In the genomic region with DNA sequence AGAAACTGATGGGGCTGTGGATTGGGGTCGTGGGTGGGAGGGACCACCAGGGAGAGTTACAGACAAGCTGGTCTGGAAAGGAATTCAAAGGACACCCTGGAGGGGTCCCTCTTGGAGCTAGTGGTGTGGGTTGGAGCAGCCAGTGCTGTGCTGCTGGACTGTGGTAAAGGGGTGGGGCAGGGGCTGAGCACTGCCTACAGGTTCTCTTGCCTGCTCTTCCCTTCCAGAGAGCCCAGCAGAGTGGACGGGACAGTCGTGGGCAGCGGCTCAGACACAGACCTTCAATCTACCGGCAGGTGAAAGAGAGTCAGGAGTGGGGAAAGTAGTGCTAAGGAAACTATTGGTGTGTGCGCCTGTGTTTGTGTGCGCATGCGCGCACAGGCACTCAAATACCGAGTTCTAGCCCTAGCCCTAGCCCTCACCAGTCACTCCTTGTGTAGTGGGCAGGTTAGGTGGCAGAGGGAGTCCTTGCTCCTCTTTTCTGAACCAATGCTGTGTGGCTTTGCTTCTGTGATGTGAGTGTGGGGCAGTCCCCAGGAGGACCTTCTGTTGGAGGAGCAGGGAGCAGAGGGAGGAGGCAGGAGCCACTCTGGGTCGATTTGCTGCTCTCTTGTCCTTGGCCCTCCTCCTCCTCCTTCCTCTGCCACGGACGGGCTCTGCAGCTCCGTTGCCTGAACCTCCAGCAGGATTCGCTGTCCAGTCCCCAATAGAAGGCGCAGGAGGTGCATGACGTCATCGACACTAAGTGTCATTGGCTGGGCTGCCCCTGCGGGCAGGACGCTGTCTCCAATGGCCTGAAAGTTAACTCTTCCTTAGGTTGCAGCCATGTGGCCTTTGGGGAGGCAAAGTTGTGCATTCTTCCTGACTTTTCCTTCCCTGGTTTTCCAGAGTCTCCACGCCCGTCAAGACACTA, we compare ENCODE assay signal across 8 mouse cellular contexts. TPM values are rescaled to one million over a fixed set of nuclear protein-coding genes. Genes with fewer than 3 reads are reported as not detected.
DNase-seq lines count a peak whose midpoint lies in the region; ATAC-seq and TF ChIP-seq lines count a peak whose summit lies in the region.

No protein-coding gene starts in this region.

- dilution Hi-C loops in CH12.LX (cut with MboI; ENCODE audit: extremely low pct_ligation_motif_present, extremely low pct_unique_long_range_greater_than_20kb, low sequenced_read_pairs) = no loop called here

- peak in 1 of 2 experiments; percentile 7; a peak in 1 of 4 replicates for TF ChIP-seq CTCF in CH12.LX (conservative IDR thresholded peaks at IDR 0.05 in 1 of 2, IDR thresholded peaks at IDR 0.05 in 1 of 2; ENCODE audit: low read depth in 2 of 2, low read length in 2 of 2)
- peak; percentile 59 for TF ChIP-seq CTCF in liver, embryonic 14.5 days (IDR thresholded peaks at IDR 0.05; ENCODE audit: low read depth)
- peak; percentile 72 for TF ChIP-seq CTCF in stomach, postnatal 0 days (IDR thresholded peaks at IDR 0.05; ENCODE audit: low read depth)

- H3K27ac ChIP-seq in CH12.LX (ENCODE audit: insufficient read depth, low read depth) = no peak overlapping the region
- H3K27ac ChIP-seq in forebrain, embryonic 10.5 days = peak overlapping the region; percentile 90
- H3K27ac ChIP-seq in heart, embryonic 15.5 days = peak overlapping the region; percentile 89
- peak overlapping the region; percentile 38 for H3K27ac ChIP-seq in liver, embryonic 14.5 days
- H3K27ac ChIP-seq in neural tube, embryonic 12.5 days = peak overlapping the region; percentile 86; the same call in 1 of the 2 replicates
- H3K27ac ChIP-seq in stomach, postnatal 0 days (replicated peaks) = peak overlapping the region; percentile 37

- in situ Hi-C loops in CH12.LX (cut with MboI; ENCODE audit: low pct_ligation_motif_present, low pct_unique_long_range_greater_than_20kb, low sequenced_read_pairs) = loop anchor here (25.0 kb wide), 1 partner anchor 530 kb away; a partner anchor contains a TSS

- H3K4me1 ChIP-seq in CH12.LX (ENCODE audit: control insufficient read depth in 1 of 2, insufficient read depth in 2 of 2) = peaks cover 12 to 25% of the 10 kb centered on the region in 2 experiments
- H3K4me1 ChIP-seq in forebrain, embryonic 10.5 days = peaks cover 68% of the 10 kb centered on the region
- peaks cover 63% of the 10 kb centered on the region for H3K4me1 ChIP-seq in heart, embryonic 15.5 days (replicated peaks)
- H3K4me1 ChIP-seq in liver, embryonic 14.5 days (replicated peaks; ENCODE audit: control insufficient read depth in 2 of 2, insufficient read depth in 2 of 2, low read length in 1 of 2) = peaks cover 0 to 5% of the 10 kb centered on the region in 2 experiments; a peak in 2 of 4 replicates
- H3K4me1 ChIP-seq in neural tube, embryonic 12.5 days = peaks cover 61% of the 10 kb centered on the region
- 0 out of 2 replicates have a peak, but pooled peaks cover 3% of the 10 kb centered on the region for H3K4me1 ChIP-seq in stomach, postnatal 0 days (replicated peaks; ENCODE audit: control insufficient read depth, insufficient read depth)

- H3K4me3 ChIP-seq in CH12.LX (replicated peaks in 1 of 3; ENCODE audit: low read depth in 2 of 3, low read length in 2 of 3, poor library complexity in 1 of 3) = peak overlapping the region in 1 of 3 experiments; percentile 11
- H3K4me3 ChIP-seq in forebrain, embryonic 10.5 days = peak overlapping the region; percentile 47
- H3K4me3 ChIP-seq in heart, embryonic 15.5 days = peak overlapping the region; percentile 42
- peak overlapping the region; percentile 37 to 38 for H3K4me3 ChIP-seq in liver, embryonic 14.5 days (ENCODE audit: insufficient read depth in 1 of 2, low read depth in 2 of 2, low read length in 2 of 2)
- peak overlapping the region; percentile 23; the same call in 1 of the 2 replicates for H3K4me3 ChIP-seq in neural tube, embryonic 12.5 days
- peak overlapping the region; percentile 20; the same call in 1 of the 2 replicates for H3K4me3 ChIP-seq in stomach, postnatal 0 days (ENCODE audit: low read depth, low read length)

- H3K36me3 ChIP-seq in CH12.LX (replicated peaks in 1 of 2; ENCODE audit: control insufficient read depth in 1 of 2, insufficient read depth in 1 of 2, low read length in 1 of 2) = no peaks in the 10 kb centered on the region
- no peaks in the 10 kb centered on the region for H3K36me3 ChIP-seq in forebrain, embryonic 10.5 days (replicated peaks)
- no peaks in the 10 kb centered on the region for H3K36me3 ChIP-seq in heart, embryonic 15.5 days
- H3K36me3 ChIP-seq in liver, embryonic 14.5 days (replicated peaks; ENCODE audit: control insufficient read depth, insufficient read depth, low read depth) = no peaks in the 10 kb centered on the region
- no peaks in the 10 kb centered on the region for H3K36me3 ChIP-seq in neural tube, embryonic 12.5 days
- no peaks in the 10 kb centered on the region for H3K36me3 ChIP-seq in stomach, postnatal 0 days (ENCODE audit: control insufficient read depth, insufficient read depth, low read length)

- H3K4me2 ChIP-seq in CH12.LX (ENCODE audit: insufficient read depth, low read depth, poor library complexity, severe bottlenecking) = peak overlapping the region; percentile 17; the same call in 1 of the 2 replicates
- H3K4me2 ChIP-seq in heart, embryonic 15.5 days = peak overlapping the region; percentile 61
- peak overlapping the region; percentile 55 for H3K4me2 ChIP-seq in liver, embryonic 14.5 days (ENCODE audit: low read depth)
- H3K4me2 ChIP-seq in neural tube, embryonic 12.5 days (replicated peaks) = peak overlapping the region; percentile 62
- peak overlapping the region; percentile 42 for H3K4me2 ChIP-seq in stomach, postnatal 0 days (replicated peaks; ENCODE audit: low read depth)

- TF ChIP-seq POLR2A in CH12.LX (IDR thresholded peaks at IDR 0.05; ENCODE audit: low read depth, low read length) = peak; percentile 74

- peak; percentile 88 for DNase-seq in CH12.LX (ENCODE audit: extremely low read depth)
- DNase-seq in c-Kit-positive CD71-negative TER-119-negative erythroid progenitor cells, embryonic 14.5 days (ENCODE audit: low read depth) = peak; percentile 78
- peak; percentile 93 for DNase-seq in forebrain, embryonic 10.5 days (ENCODE audit: extremely low spot score, low spot score)
- DNase-seq in kidney, postnatal 14 days = peak; percentile 96
- peak; percentile 79 to 82 (median 81) for DNase-seq in liver, embryonic 14.5 days (ENCODE audit: low read depth in 3 of 3, low spot score in 3 of 3)
- DNase-seq in stomach, postnatal 0 days (ENCODE audit: low spot score) = peak; percentile 90

- H3K79me2 ChIP-seq in CH12.LX (replicated peaks; ENCODE audit: control insufficient read depth, extremely low read depth, insufficient read depth, poor library complexity, severe bottlenecking) = no peaks in the 10 kb centered on the region

- ATAC-seq in heart, embryonic 15.5 days (replicated peaks; ENCODE audit: insufficient number of reproducible peaks, insufficient read depth, low FRiP score, low read depth) = peak; percentile 88
- ATAC-seq in liver, embryonic 14.5 days (ENCODE audit: insufficient read depth) = peak; percentile 95
- ATAC-seq in neural tube, embryonic 12.5 days (ENCODE audit: low FRiP score, low read depth) = peak; percentile 65
- peak; percentile 90 for ATAC-seq in stomach, postnatal 0 days (ENCODE audit: low FRiP score, low TSS enrichment)

- 10% methylated on average over 22 of the region's 22 CpGs for WGBS in forebrain, embryonic 10.5 days
- WGBS in heart, embryonic 15.5 days = 10% methylated on average over 20 of the region's 22 CpGs
- 13% methylated on average over 22 of the region's 22 CpGs for WGBS in liver, embryonic 14.5 days (ENCODE audit: insufficient replicate concordance)
- 12% methylated on average over 22 of the region's 22 CpGs for WGBS in neural tube, embryonic 12.5 days
- WGBS in stomach, postnatal 0 days = 16% methylated on average over 22 of the region's 22 CpGs

- no peaks in the 10 kb centered on the region for H3K9me3 ChIP-seq in CH12.LX (replicated peaks; ENCODE audit: low read length)
- no peaks in the 10 kb centered on the region for H3K9me3 ChIP-seq in forebrain, embryonic 10.5 days
- H3K9me3 ChIP-seq in heart, embryonic 15.5 days (replicated peaks) = no peaks in the 10 kb centered on the region
- no peaks in the 10 kb centered on the region for H3K9me3 ChIP-seq in liver, embryonic 14.5 days (ENCODE audit: control insufficient read depth, low read length)
- H3K9me3 ChIP-seq in neural tube, embryonic 12.5 days = no peaks in the 10 kb centered on the region
- no peaks in the 10 kb centered on the region for H3K9me3 ChIP-seq in stomach, postnatal 0 days (ENCODE audit: control insufficient read depth, low read length)

- H3K9ac ChIP-seq in CH12.LX (ENCODE audit: insufficient read depth, low read depth) = no peak overlapping the region
- peak overlapping the region; percentile 51 for H3K9ac ChIP-seq in heart, embryonic 15.5 days
- peak overlapping the region; percentile 11; the same call in 1 of the 2 replicates for H3K9ac ChIP-seq in liver, embryonic 14.5 days (replicated peaks)
- H3K9ac ChIP-seq in neural tube, embryonic 12.5 days = 0 out of 2 replicates have a peak overlapping the region, but pooled peaks have one; percentile 29
- H3K9ac ChIP-seq in stomach, postnatal 0 days (ENCODE audit: low read length) = peak overlapping the region; percentile 24; the same call in 1 of the 2 replicates

- no peak for TF ChIP-seq EP300 in CH12.LX (IDR thresholded peaks at IDR 0.05; ENCODE audit: low read length)
- TF ChIP-seq EP300 in liver, embryonic 14.5 days (IDR thresholded peaks at IDR 0.05; ENCODE audit: low read depth) = no peak
- no peak for TF ChIP-seq EP300 in stomach, postnatal 0 days (optimal IDR thresholded peaks at IDR 0.05)

- no peak for TF ChIP-seq RAD21 in CH12.LX (IDR thresholded peaks at IDR 0.05; ENCODE audit: low read depth, low read length)

- H3K27me3 ChIP-seq in CH12.LX (replicated peaks) = peaks cover 14% of the 10 kb centered on the region
- peaks cover 72% of the 10 kb centered on the region for H3K27me3 ChIP-seq in forebrain, embryonic 10.5 days (ENCODE audit: poor library complexity, severe bottlenecking)
- H3K27me3 ChIP-seq in heart, embryonic 15.5 days = peaks cover 28% of the 10 kb centered on the region
- peaks cover 30% of the 10 kb centered on the region for H3K27me3 ChIP-seq in liver, embryonic 14.5 days (ENCODE audit: control insufficient read depth, insufficient read depth, low read length)
- H3K27me3 ChIP-seq in neural tube, embryonic 12.5 days (replicated peaks) = peaks cover 32% of the 10 kb centered on the region
- no peaks in the 10 kb centered on the region for H3K27me3 ChIP-seq in stomach, postnatal 0 days (ENCODE audit: control insufficient read depth, insufficient read depth, low read length)

RNA-seq across cellular contexts. Expression of a gene that starts 3.5 kb away (rescaled TPM):
- total RNA-seq in CH12.LX (2012; rRNA removed) = not detected in 2 replicates
- total RNA-seq in CH12.LX (2014; rRNA removed) = not detected in 2 replicates
- 0.11 TPM in 1 of 2 replicates, not detected in the other for polyA plus RNA-seq in CH12.LX (2012; ENCODE audit: insufficient read length, low read depth)
- 2.5 and 2.9 TPM in 2 replicates for polyA plus RNA-seq in forebrain, embryonic 10.5 days (2016; fragmentation: Nextera tagmentation; extraction: Ambion mirVana)
- polyA plus RNA-seq in heart, embryonic 15.5 days (2015; fragmentation: Nextera tagmentation; extraction: Ambion mirVana) = 9.1 and 11.6 TPM in 2 replicates
- polyA plus RNA-seq in liver, embryonic 14.5 days (2012; rRNA removed) = 0.41 and 0.64 TPM in 2 replicates
- 0.44 and 0.81 TPM in 2 replicates for polyA plus RNA-seq in liver, embryonic 14.5 days (2014; fragmentation: Nextera tagmentation; extraction: Ambion mirVana)
- polyA plus RNA-seq in neural tube, embryonic 12.5 days (2016; fragmentation: Nextera tagmentation; extraction: Ambion mirVana) = 6.7 and 6.9 TPM in 2 replicates
- polyA plus RNA-seq in stomach, postnatal 0 days (2015; fragmentation: Nextera tagmentation; extraction: Ambion mirVana) = 22.1 and 22.2 TPM in 2 replicates

RNA-seq across cellular contexts. Expression of a gene that starts 4.2 kb away (rescaled TPM):
- not detected in 2 replicates for total RNA-seq in CH12.LX (2012; rRNA removed)
- total RNA-seq in CH12.LX (2014; rRNA removed) = not detected in 2 replicates
- not detected in 2 replicates for polyA plus RNA-seq in CH12.LX (2012; ENCODE audit: insufficient read length, low read depth)
- polyA plus RNA-seq in forebrain, embryonic 10.5 days (2016; fragmentation: Nextera tagmentation; extraction: Ambion mirVana) = 0.62 and 1.1 TPM in 2 replicates
- 1.3 and 1.4 TPM in 2 replicates for polyA plus RNA-seq in heart, embryonic 15.5 days (2015; fragmentation: Nextera tagmentation; extraction: Ambion mirVana)
- polyA plus RNA-seq in liver, embryonic 14.5 days (2012; rRNA removed) = 0.11 and 0.14 TPM in 2 replicates
- polyA plus RNA-seq in liver, embryonic 14.5 days (2014; fragmentation: Nextera tagmentation; extraction: Ambion mirVana) = 0.19 and 0.20 TPM in 2 replicates
- polyA plus RNA-seq in neural tube, embryonic 12.5 days (2016; fragmentation: Nextera tagmentation; extraction: Ambion mirVana) = 0.39 and 0.79 TPM in 2 replicates
- 2.6 and 2.7 TPM in 2 replicates for polyA plus RNA-seq in stomach, postnatal 0 days (2015; fragmentation: Nextera tagmentation; extraction: Ambion mirVana)

RNA-seq across cellular contexts. Expression of a gene that starts 30.7 kb away (rescaled TPM):
- total RNA-seq in CH12.LX (2012; rRNA removed) = 8.5 and 12.1 TPM in 2 replicates
- total RNA-seq in CH12.LX (2014; rRNA removed) = 3.1 and 3.4 TPM in 2 replicates
- 11.8 and 14.7 TPM in 2 replicates for polyA plus RNA-seq in CH12.LX (2012; ENCODE audit: insufficient read length, low read depth)
- polyA plus RNA-seq in forebrain, embryonic 10.5 days (2016; fragmentation: Nextera tagmentation; extraction: Ambion mirVana) = 3.5 and 4.0 TPM in 2 replicates
- polyA plus RNA-seq in heart, embryonic 15.5 days (2015; fragmentation: Nextera tagmentation; extraction: Ambion mirVana) = 6.7 and 10.4 TPM in 2 replicates
- 8.3 and 11.1 TPM in 2 replicates for polyA plus RNA-seq in liver, embryonic 14.5 days (2012; rRNA removed)
- polyA plus RNA-seq in liver, embryonic 14.5 days (2014; fragmentation: Nextera tagmentation; extraction: Ambion mirVana) = 3.8 and 5.2 TPM in 2 replicates
- 4.9 and 6.5 TPM in 2 replicates for polyA plus RNA-seq in neural tube, embryonic 12.5 days (2016; fragmentation: Nextera tagmentation; extraction: Ambion mirVana)
- 5.7 and 6.1 TPM in 2 replicates for polyA plus RNA-seq in stomach, postnatal 0 days (2015; fragmentation: Nextera tagmentation; extraction: Ambion mirVana)
